Mouse (Mus musculus) thymus, postnatal 14 days (tissue): Measurements from ENCODE around the gene Dlg1.

Experiments used
- DNase-seq: peaks from one replicate; pipeline ENCODE4 v3.0.0; 2021

Gene Dlg1

GRCm38 (mm10) chr16:31740704-31741103 is 77.5 kb downstream of the Dlg1 start:
- no peak for DNase-seq

- DNase-seq = peak; percentile 6
Observed at GRCm38 (mm10) chr16:31750526-31750925, 87.3 kb downstream of the Dlg1 start.

- DNase-seq = no peak
Observed at GRCm38 (mm10) chr16:31754172-31755025, 91.2 kb downstream of the Dlg1 start.

DNA sequence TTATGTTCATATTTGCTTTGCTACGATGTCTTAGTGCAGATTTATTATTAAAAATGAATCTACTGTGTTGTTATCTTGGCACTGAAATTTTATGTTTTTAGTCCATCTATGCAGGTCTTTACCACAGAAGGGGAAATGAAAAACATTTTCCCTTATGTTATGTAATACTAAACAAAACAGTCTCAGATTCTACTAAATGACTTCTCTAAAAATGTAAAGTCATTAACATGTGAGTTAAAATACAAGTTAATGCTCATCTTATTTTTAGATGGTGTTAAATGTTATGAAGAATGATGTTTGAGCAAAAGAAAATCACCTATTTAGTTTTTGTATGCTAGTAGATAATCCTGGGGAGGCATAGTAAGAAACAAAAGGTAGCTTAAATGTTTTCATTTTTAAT is 91.8 kb downstream of the Dlg1 start:
- DNase-seq = no peak

GRCm38 (mm10) chr16:31756436-31756835 is 93.2 kb downstream of the Dlg1 start:
- no peak for DNase-seq

GRCm38 (mm10) chr16:31757606-31758005 is 94.4 kb downstream of the Dlg1 start:
- no peak for DNase-seq

GRCm38 (mm10) chr16:31759416-31759815 is 96.2 kb downstream of the Dlg1 start:
- no peak for DNase-seq

GRCm38 (mm10) chr16:31766298-31766697 is 103.1 kb downstream of the Dlg1 start:
- DNase-seq = no peak

DNA sequence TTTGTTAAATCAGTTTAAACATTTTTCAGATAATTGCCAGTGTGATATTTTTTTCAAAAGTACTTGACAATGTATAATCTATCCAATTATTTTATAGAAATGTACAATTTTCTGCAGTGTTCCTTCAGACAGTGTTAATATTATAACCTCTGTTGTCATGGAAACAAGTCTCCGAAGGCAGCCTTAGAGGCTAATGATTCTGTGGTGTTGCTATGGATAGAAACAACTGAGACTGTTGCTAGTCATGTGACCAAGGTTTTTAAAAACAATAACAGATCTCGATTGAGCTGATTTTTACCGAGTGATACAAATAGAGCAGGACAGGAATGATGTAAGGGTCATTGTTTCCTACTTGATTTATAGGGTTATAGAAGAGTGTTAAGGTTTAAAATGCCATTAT is 103.5 kb downstream of the Dlg1 start:
- DNase-seq = no peak

GRCm38 (mm10) chr16:31775924-31776323 is 112.7 kb downstream of the Dlg1 start:
- no peak for DNase-seq

- no peak for DNase-seq
Observed at GRCm38 (mm10) chr16:31781015-31781414, 117.8 kb downstream of the Dlg1 start.

DNA sequence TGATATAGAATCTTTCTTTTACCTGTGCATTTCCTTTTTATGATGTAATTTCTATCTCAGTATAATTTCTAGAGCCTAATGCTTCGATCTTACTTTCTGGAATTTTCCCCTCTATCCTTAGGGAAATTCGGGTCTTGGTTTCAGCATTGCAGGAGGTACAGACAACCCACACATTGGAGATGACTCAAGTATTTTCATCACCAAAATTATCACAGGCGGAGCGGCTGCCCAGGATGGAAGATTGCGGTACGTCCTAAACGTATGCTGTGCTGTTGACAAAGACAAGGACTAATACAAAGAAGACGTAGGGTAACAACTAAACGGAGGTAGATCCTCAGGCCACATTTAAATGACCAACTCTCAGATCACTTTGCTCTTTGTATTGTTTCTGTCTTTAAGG is 126.8 kb downstream of the Dlg1 start:
- DNase-seq = no peak

DNA sequence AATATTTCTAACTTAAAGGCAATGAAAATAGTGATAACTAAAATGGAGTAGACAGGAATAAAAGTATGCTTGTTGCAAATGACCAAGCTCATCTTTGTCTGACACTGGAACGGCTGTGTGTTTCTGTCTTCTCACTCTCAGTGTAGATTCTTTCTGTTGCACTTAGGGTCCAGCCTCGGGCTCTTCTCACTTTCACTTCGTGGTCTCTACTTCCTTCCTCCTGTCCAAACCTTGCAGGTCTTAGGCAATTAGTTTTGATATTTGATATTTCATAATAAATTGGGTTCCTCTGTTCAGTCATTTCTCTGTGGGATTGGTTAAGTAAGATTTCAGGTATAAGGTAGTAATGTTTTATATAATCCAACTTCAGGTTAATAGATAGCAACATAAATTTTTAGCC is 140.4 kb downstream of the Dlg1 start:
- no peak for DNase-seq

DNA sequence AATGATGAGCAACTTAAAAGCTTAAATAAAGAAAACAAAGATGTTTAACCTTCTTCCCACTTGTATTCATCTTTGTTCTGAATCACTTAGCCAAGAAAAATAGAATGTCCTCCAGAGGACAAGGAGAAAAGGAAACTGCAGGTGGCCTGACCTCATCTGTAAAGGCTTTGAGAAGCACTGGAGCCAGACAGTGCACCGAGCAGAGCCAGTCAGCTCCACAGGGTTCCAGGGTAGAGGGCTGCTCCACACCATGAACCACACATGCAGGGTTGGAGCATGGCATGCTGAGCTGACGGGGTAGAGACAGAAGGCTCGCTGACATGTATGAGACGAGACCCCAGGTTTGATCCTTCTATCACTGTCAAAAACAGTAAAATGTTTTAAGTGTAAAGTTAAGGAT is 162.8 kb downstream of the Dlg1 start:
- no peak for DNase-seq

- DNase-seq = no peak
Observed at GRCm38 (mm10) chr16:31830726-31831125, 167.5 kb downstream of the Dlg1 start.

DNA sequence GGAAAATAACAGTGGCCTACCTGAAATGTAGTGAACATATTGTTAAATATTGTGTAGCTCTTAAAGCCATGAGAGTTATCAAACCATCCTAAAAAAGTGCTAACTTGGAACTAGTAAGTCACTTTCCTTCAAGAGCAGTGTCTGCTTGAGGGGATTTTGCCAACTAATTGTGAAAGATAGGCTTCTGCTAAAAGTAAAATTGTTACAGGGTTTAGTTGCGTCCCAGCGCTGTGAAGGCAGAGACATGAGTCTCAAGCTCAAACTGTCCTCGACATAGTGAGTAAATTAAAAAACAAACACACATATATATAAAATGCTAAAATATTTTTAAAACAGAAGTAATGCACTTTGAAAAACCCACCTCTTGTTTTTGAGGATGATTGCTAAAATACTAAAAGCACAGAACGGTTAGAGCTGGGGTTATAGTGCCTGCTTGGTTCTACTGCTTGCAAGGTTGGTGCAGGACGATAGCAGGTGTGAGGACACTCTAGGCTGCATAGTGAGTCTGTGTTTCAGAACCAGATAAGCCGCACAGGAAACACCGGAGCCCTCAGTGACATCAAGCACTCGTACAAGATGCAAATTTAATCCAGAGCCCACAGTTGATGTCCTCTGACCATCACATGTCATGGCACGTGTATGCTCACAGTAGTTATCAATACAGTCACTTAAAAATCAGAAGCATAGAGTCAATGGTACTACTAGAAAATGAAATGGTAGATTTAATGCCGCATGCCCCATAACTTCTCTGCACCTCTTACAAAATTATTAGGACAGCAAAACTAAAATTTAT is 169.6 kb downstream of the Dlg1 start:
- DNase-seq = no peak

DNA sequence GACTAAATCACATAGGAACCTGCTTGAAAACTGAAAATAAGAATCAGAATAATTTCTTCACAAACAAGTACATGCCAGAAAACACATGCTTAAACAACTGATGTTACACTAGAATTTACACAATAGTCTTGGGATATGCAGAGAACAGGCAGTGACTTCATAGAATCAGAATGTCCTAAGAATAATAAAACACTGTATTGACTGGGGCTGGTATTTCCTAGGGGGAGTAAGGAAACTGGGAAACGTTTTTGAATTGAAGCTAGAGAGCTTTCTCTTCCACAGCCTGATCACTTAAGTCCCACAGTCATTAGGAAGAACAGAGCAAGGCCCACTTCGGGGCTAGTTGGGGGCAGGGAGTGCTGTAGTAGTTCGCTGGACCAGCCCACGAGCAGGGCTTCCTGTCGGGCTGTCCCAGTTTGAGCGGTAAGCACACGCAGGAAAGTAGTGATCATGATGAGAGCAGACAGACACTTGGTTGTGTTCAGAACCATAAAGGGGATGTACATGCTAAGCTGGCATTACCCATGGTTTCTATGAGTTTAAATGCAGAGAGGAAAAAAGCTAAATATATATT is 170.9 kb downstream of the Dlg1 start:
- no peak for DNase-seq

DNA sequence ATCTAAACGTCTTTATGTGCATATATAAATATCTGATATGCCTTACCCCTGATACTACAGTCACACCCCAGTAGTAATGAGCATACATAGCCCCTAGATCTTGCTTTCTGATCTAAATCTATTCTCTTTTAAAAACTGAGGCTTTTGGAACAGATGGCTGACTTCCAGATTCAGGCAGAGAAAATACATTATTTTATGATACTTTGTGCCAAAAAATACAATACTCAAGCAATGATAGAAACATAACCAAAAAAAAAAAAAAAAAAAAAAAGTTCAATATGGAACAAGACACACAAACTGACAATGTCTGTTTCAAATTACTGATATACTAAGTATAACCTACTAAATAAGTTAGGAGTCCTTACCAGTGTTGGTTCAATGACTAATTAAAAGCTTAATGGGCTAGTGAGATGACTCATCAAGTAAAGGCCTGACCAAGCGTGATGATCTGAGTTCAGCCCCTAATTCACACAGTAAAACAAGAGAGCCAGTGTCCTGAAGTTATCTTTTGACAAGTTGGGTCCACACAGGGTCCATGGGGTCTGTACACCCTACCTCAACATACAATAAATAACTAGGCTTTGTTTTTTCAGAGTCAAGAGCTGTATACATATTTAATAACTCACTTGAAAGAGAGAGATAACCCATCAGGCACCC is 171.5 kb downstream of the Dlg1 start:
- DNase-seq = no peak

DNA sequence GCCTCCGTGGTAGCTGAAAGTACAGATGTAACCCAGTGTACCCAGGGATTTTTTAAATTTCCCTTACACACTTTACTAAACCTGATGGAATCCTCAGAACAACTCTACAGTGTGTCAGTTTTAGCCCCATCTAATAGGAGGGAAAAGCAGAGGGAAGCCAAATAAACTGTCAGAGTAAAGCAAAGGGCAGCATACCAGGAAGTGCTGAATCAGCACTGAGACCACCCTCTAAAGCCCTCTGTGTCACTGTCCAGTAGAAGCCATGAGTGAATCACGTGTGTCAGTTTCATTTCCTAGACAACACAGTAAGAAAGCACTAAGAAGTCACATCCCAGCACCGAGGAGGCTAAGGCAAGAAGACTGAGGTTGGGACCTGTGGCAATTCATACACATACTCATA is 174.1 kb downstream of the Dlg1 start:
- DNase-seq = no peak

DNA sequence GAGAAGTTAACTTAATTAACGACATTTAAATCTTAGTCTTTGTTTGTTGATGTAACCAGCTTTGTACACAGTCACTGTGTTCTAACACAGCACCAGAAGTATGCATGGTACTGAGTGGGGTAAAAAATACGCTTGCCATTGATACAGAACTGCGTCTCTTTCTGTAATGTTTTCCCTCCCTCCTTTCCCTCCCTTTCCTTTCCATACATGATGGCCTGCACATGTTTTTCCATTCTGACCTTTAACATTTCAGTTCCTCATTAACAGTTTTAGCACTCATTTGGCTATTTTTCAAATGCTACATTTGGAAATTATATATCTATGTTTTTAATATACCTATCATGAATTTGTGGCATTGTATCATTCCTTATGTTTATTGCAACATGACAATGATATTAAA is 181.0 kb downstream of the Dlg1 start:
- no peak for DNase-seq

- DNase-seq = no peak
Observed at GRCm38 (mm10) chr16:31846763-31847162, 183.5 kb downstream of the Dlg1 start.

DNA sequence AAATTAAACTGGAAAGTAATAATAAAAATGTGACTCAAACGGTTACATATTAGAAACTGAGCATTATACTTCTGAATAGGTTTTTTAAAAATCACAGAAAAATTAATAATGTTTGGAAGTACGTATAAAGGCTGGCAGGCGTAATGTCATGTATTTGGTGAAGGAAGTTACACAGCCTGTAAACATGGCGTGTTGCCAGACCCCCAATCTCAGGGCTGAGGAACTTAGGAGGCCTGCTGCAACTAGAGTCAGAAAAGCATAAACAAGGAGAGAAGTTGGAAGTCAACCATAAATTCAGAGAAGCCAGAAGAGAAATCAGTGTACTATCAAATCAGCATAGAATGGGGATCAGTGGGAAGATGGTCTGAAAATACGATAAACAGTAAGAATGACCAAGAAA is 200.7 kb downstream of the Dlg1 start:
- DNase-seq = no peak

- DNase-seq = no peak
Observed at GRCm38 (mm10) chr16:31865242-31865641, 202.0 kb downstream of the Dlg1 start.
